Mouse (Mus musculus) brain, embryonic 14.5 days (tissue): ENCODE data around the gene Rnf141. TPM values are rescaled to one million over a fixed set of nuclear protein-coding genes. Genes with fewer than 3 reads are reported as not detected.

ENCODE experiments used
- DNase-seq: peaks from one replicate; pipeline ENCODE4 v3.0.0-alpha.2; 2011; ENCODE audit warnings: low read depth
- CTCF ChIP-seq: fragments of 200-500 bp; IDR thresholded peaks from 2 replicates; pipeline ENCODE4 v1.5.1; 2012; ENCODE audit warnings: inconsistent platforms, mild to moderate bottlenecking, moderate library complexity, borderline replicate concordance; ENCODE audit not compliant: insufficient read depth, insufficient read length; ENCODE audit errors: extremely low read depth
- POLR2A ChIP-seq: fragments of 200-500 bp; IDR thresholded peaks from 2 replicates; pipeline ENCODE4 v1.6.1; 2012; ENCODE audit warnings: mild to moderate bottlenecking, inconsistent platforms, borderline replicate concordance; ENCODE audit not compliant: poor library complexity, insufficient read depth, insufficient read length, severe bottlenecking; ENCODE audit errors: extremely low read depth
- polyA plus RNA-seq: library from polyadenylated mRNA; depleted of rRNA; stranded (reverse); fragments of >200 nt; gene quantifications from 2 replicates; pipeline ENCODE4 v1.2.3, GENCODE M21; 2012; rRNA removed

Rnf141 gene
- polyA plus RNA-seq, 1 experiment: 39.8 TPM

- TF ChIP-seq CTCF (no peak), POLR2A (0 out of 2 replicates have a peak, but pooled peaks have one; percentile 15)
- DNase-seq: peak; percentile 53
Observed at GRCm38 (mm10) chr7:110768451-110769064, 75.7 kb downstream of the Rnf141 start.

- DNase-seq: no peak
Observed at GRCm38 (mm10) chr7:110768001-110768400, 76.3 kb downstream of the Rnf141 start, which contains the start of gene Ampd3. TSS of gene Ampd3 (plus strand) at chr7:110768206.

GRCm38 (mm10) chr7:110762605-110763180, 81.6 kb downstream of the Rnf141 start:
- DNase-seq: no peak
- TF ChIP-seq POLR2A (no peak), CTCF (no peak)

More at GRCm38 (mm10) chr7:110768001-110768400, 76.3 kb downstream of the Rnf141 start, which contains the start of gene Ampd3:
- TF ChIP-seq POLR2A: no peak
- no peak for TF ChIP-seq CTCF

- no peak for TF ChIP-seq CTCF
- no peak for TF ChIP-seq POLR2A
- DNase-seq: no peak
Observed at GRCm38 (mm10) chr7:110756440-110756839, 87.8 kb downstream of the Rnf141 start.

- TF ChIP-seq POLR2A (no peak), CTCF (no peak)
- DNase-seq: no peak
Observed at GRCm38 (mm10) chr7:110753926-110754330, 90.3 kb downstream of the Rnf141 start.

- DNase-seq: no peak
- TF ChIP-seq CTCF (no peak), POLR2A (no peak)
Observed at GRCm38 (mm10) chr7:110753310-110753709, 90.9 kb downstream of the Rnf141 start.

GRCm38 (mm10) chr7:110751634-110752033, 92.6 kb downstream of the Rnf141 start:
- no peak for DNase-seq
- TF ChIP-seq POLR2A (no peak), CTCF (no peak)

GRCm38 (mm10) chr7:110750834-110751233, 93.4 kb downstream of the Rnf141 start:
- no peak for DNase-seq
- TF ChIP-seq POLR2A: no peak
- no peak for TF ChIP-seq CTCF

Other genes with a start within 250 kb of the Rnf141 start
- 67.9 and 79.0 TPM in 2 replicates for gene Sbf2, start 229.5 kb downstream of the Rnf141 start, polyA plus RNA-seq
- gene Adm, start 216.8 kb downstream of the Rnf141 start, polyA plus RNA-seq: 1.2 and 1.4 TPM in 2 replicates
- 5.3 and 7.6 TPM in 2 replicates for gene Ampd3, start 76.3 kb downstream of the Rnf141 start, polyA plus RNA-seq
- gene Lyve1, start 18.8 kb upstream of the Rnf141 start, polyA plus RNA-seq: 4.7 and 4.9 TPM in 2 replicates
- 0.74 and 1.7 TPM in 2 replicates for gene Mrvi1, start 138.0 kb upstream of the Rnf141 start, polyA plus RNA-seq
- gene Ctr9, start 184.5 kb upstream of the Rnf141 start, polyA plus RNA-seq: 44.9 and 55.8 TPM in 2 replicates
- gene Eif4g2, start 238.6 kb upstream of the Rnf141 start, polyA plus RNA-seq: 594 and 722 TPM in 2 replicates